Mouse (Mus musculus): ENCODE data around the gene Lingo1. TPM values are rescaled to one million over a fixed set of nuclear protein-coding genes. Genes with fewer than 3 reads are reported as not detected.

Gene Lingo1
- polyA plus RNA-seq, 1 experiment from 2014 or later, result 2.3 TPM

DNA sequence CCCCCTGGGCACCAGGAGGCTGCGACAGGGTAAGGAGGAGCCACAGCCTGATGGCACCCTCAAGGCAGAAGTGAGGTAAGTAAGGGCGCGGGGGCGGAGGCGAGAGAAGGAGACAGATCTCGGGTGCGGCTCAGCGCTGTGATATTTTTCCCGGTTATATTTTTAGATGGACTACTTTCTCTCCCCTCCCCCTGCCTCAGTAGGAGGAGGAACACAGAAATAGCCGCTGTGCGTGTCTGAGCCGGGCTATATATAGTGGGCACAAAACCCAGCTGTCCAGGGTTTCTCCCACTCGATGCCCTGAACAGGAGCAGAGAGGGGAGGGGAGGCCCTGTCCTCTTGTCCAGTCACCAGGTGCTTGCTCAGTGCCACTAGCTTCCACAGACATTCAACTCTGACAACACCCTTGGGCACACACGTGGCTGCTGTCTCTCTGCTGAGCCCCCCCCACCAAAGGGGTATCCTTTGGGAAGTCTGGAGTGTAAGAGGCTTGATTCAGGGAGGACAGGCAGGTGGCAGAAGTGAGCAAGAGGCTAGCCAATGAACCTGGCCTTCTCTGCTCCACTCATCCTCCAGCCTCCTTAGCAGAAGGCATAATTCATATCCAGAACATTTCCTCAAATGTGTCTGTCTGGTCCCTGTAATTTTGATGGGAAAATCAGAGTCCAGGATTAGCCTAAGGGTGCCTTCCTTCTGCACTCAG is 83.5 kb downstream of the Lingo1 start:
- 41% methylated on average over 14 of the region's 14 CpGs for WGBS
- peak overlapping the region; percentile 73 for H3K27ac ChIP-seq

DNA sequence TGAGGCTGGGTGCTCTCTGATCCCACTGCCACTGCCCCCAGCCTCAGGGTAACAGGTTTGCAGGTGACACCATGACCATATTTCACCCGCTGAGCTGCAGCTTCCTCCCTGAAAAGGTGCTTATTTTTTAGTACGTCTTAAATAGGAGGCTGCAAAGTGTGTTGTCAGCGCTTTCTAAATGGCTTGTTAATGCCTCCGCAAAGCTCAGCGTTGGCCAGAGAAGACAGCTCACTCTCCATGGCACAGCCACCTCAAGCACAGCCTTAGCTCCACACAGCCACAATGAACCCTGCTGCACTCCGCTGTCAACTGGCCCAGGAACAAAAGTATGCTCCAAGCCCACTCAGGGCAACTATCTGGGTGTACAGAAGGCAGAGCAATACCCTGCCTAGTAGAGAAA is 85.3 kb downstream of the Lingo1 start:
- H3K27me3 ChIP-seq (ENCODE audit: insufficient read depth, poor library complexity, severe bottlenecking), result peaks cover 16% of the 10 kb centered on the region
- 77% methylated on average over 6 of the region's 6 CpGs for whole genome bisulfite sequencing
- no peaks in the 10 kb centered on the region for H3K36me3 ChIP-seq
- no peak for DNase-seq (ENCODE audit: low spot score)
- peaks cover 17% of the 10 kb centered on the region for H3K4me1 ChIP-seq
- H3K9me3 ChIP-seq, result no peaks in the 10 kb centered on the region
- no peak overlapping the region for H3K4me3 ChIP-seq
- no peak overlapping the region for H3K27ac ChIP-seq

More for the DNA sequence above, 83.5 kb downstream of the Lingo1 start:
- H3K9me3 ChIP-seq, result no peaks in the 10 kb centered on the region
- no peak for DNase-seq (ENCODE audit: low spot score)
- peaks cover 25% of the 10 kb centered on the region for H3K27me3 ChIP-seq (ENCODE audit: insufficient read depth, poor library complexity, severe bottlenecking)
- H3K4me3 ChIP-seq, result peak overlapping the region; percentile 43
- H3K36me3 ChIP-seq, result no peaks in the 10 kb centered on the region
- peaks cover 17% of the 10 kb centered on the region for H3K4me1 ChIP-seq

DNA sequence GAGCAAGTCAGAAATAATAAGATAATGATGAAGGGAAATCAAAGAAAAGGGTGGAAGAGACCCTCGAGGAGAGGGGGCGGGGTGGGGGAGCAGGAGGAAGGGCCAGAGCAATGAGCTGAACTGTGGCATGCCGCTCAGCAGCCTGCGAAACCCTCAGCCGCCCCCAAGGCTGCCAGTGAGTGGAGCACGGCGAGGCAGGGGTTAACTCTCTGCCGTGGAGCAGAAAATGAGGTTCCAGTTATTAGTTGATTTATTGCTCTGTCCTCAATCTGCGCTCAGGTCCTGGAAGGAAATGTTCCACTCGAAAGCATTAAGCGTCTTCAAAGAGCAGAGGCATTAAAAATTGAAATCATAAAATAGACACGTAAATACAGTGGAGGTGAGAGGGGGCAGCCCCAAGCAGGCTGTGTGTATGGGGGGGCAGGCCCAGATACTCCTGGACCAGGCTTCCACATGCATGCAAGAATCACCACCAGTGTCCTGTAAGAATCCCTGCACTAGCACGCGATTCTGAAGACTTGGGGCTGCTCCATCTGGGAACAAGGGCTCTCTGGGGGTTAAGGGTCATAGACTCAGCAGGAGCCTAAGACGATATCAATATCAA is 89.7 kb downstream of the Lingo1 start:
- peaks cover 13% of the 10 kb centered on the region; the same call in 1 of the 2 replicates for H3K27me3 ChIP-seq (ENCODE audit: insufficient read depth, poor library complexity, severe bottlenecking)
- 67% methylated on average over 15 of the region's 15 CpGs for WGBS
- no peak overlapping the region for H3K4me3 ChIP-seq
- no peaks in the 10 kb centered on the region for H3K4me1 ChIP-seq
- no peaks in the 10 kb centered on the region for H3K36me3 ChIP-seq
- H3K9me3 ChIP-seq, result no peaks in the 10 kb centered on the region
- no peak for DNase-seq (ENCODE audit: low spot score)
- H3K27ac ChIP-seq, result no peak overlapping the region

DNA sequence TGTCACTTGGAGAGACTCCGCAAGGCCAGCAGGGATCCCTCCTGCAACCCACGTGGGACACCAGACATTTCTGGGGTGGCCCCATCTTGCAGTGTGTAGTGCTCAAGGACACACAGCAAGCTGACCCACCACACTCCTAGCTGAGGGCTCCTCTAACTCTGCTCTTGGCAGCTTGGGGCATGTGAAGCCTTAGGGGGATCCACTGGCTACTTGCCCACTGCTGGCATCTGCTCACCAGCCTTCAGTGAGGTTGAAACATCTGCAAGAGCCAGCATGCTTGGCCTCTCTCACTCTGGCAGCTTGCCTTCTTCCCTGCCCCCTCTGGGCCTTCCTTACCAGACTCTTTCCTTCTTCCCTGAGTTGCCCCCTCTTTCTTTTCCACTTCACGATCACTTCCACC is 94.9 kb downstream of the Lingo1 start:
- no peaks in the 10 kb centered on the region for H3K9me3 ChIP-seq
- WGBS, result 73% methylated on average over 3 of the region's 3 CpGs
- H3K27ac ChIP-seq, result no peak overlapping the region
- no peaks in the 10 kb centered on the region for H3K36me3 ChIP-seq
- no peak overlapping the region for H3K4me3 ChIP-seq
- no peak for DNase-seq (ENCODE audit: low spot score)
- no peaks in the 10 kb centered on the region for H3K4me1 ChIP-seq
- peaks cover 9% of the 10 kb centered on the region; the same call in 1 of the 2 replicates for H3K27me3 ChIP-seq (ENCODE audit: insufficient read depth, poor library complexity, severe bottlenecking)

DNA sequence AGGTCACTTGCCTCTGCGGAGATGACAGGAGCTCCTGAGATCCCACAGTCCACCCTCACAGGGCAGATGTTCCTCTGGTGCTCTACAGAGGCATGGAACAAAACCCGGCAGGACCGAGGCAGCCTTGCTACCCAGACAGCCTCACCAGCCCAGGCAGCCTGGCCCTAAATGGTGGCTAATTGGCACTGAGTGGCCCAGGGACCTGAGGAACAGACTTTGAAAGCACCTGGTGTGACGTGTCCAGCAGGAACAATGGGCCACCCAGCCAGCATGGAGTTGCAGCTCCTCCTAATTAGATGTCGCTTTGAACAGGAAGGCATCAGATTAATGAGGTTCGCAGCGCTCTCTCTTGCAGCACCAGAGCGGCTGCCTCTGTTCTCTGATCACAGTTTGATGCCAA is 95.4 kb downstream of the Lingo1 start:
- 68% methylated on average over 8 of the region's 8 CpGs for WGBS
- H3K9me3 ChIP-seq, result no peaks in the 10 kb centered on the region
- no peak overlapping the region for H3K4me3 ChIP-seq
- H3K36me3 ChIP-seq, result no peaks in the 10 kb centered on the region
- H3K27me3 ChIP-seq (ENCODE audit: insufficient read depth, poor library complexity, severe bottlenecking), result peaks cover 9% of the 10 kb centered on the region; the same call in 1 of the 2 replicates
- no peak for DNase-seq (ENCODE audit: low spot score)
- no peak overlapping the region for H3K27ac ChIP-seq
- H3K4me1 ChIP-seq, result no peaks in the 10 kb centered on the region

DNA sequence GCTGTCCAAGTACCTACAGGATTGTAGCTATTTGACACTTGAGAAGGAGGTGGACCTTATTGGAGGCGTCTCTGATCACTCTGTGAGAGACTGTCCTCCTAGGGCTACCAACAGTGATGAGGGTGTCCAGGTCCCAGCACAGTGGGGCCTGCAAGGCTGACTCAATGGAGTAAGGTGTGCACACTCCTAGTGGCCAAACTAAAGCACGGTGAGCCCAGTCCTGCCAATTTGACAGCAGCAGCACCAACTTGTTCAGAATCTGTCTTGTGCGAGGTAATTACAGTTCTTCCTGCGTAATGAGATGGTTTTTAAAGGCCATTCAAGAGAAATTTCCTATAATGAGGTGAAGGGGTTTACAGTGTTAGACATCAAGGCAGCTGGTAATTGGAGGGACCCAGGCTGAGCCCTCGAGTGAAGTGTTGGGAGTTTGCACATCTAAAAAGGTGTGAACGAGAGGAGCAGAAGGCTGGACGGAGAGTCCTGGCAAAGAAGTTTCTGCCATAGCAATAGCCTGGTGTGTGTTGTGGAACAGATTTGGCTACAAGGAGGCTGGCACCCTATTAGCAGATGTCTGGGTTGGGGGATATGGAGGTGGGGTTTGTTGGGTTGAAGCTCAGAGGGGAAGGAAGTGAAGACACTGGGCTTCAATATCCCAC is 97.4 kb downstream of the Lingo1 start:
- no peak for DNase-seq (ENCODE audit: low spot score)
- 69% methylated on average over 7 of the region's 7 CpGs for WGBS
- Histone ChIP-seq H3K27ac (no peak overlapping the region), H3K27me3 (ENCODE audit: insufficient read depth, poor library complexity, severe bottlenecking) (peaks cover 9% of the 10 kb centered on the region; the same call in 1 of the 2 replicates), H3K4me1 (no peaks in the 10 kb centered on the region), H3K36me3 (no peaks in the 10 kb centered on the region), H3K9me3 (no peaks in the 10 kb centered on the region), H3K4me3 (no peak overlapping the region)

DNA sequence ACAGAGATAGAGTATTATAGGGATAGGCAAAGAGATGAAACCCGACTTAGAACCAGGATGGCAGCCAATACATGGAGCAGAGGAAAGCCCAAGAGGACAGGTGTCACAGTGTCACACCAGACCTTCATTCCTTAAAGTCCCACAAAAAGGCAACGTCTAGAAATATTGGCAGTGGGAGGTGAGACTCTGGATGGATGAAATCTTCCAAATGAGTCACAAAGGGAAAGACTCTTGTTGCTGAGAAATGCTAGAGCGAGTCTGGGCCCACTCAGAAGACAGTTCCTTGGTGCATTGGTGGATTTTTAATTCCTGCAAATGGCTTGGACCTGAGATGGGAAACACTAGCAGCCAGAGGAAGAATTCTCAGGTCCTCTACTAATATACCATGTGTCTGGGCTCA is 102.2 kb downstream of the Lingo1 start:
- H3K9me3 ChIP-seq, result no peaks in the 10 kb centered on the region
- H3K4me1 ChIP-seq, result peaks cover 10% of the 10 kb centered on the region; the same call in 1 of the 2 replicates
- H3K27me3 ChIP-seq (ENCODE audit: insufficient read depth, poor library complexity, severe bottlenecking), result no peaks in the 10 kb centered on the region
- no peak overlapping the region for H3K4me3 ChIP-seq
- H3K36me3 ChIP-seq, result no peaks in the 10 kb centered on the region
- 79% methylated on average over 3 of the region's 3 CpGs for WGBS
- no peak for DNase-seq (ENCODE audit: low spot score)
- no peak overlapping the region for H3K27ac ChIP-seq

DNA sequence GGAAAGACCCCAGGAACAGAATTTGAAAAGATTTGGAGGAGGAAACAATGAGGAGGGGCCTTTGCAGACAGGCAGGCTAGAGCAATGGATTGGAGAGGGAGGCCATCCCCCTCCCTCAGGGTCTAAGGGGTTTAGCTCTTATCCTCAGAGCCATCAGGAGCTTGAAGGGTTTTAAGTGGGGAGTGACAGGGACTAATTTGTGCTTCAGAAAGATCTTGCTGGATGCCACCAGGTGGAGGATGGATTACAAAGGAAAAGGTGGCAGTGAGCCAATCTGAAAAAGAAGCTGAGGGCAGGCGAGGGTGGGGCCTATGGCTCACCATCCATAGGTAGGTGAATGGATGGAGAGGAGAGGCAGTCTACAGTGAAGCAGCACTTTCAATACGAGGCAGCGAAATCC is 105.0 kb downstream of the Lingo1 start:
- Histone ChIP-seq H3K27ac (no peak overlapping the region), H3K4me3 (no peak overlapping the region)
- 72% methylated on average over 3 of the region's 3 CpGs for WGBS

DNA sequence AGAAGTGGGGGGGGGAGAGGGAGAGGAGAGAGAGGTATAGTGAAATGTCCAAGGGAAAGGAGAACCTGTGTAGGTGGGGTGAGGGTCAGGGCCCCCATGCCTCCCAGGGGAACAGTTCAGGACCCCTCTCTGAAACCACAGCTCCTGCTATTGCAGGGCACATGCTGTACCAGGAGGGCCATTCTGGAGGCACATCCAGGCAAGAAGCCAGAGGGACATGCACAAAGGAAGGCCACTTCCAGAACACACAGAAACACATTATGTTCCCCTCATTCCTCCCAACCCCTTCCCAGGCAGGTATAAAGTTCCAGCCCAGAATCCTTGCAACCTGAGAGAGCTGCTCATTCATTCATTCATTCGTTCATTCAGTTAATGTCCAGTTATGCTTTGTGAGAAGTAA is 105.6 kb downstream of the Lingo1 start:
- 56% methylated on average over 1 of the region's 1 CpGs for WGBS
- Histone ChIP-seq H3K4me1 (peaks cover 28% of the 10 kb centered on the region), H3K27me3 (ENCODE audit: insufficient read depth, poor library complexity, severe bottlenecking) (no peaks in the 10 kb centered on the region), H3K27ac (no peak overlapping the region), H3K4me3 (no peak overlapping the region), H3K9me3 (no peaks in the 10 kb centered on the region), H3K36me3 (no peaks in the 10 kb centered on the region)
- no peak for DNase-seq (ENCODE audit: low spot score)

More for the DNA sequence above, 105.0 kb downstream of the Lingo1 start:
- Histone ChIP-seq H3K27me3 (ENCODE audit: insufficient read depth, poor library complexity, severe bottlenecking) (no peaks in the 10 kb centered on the region), H3K4me1 (peaks cover 24% of the 10 kb centered on the region), H3K9me3 (no peaks in the 10 kb centered on the region), H3K36me3 (no peaks in the 10 kb centered on the region)
- DNase-seq (ENCODE audit: low spot score), result no peak

DNA sequence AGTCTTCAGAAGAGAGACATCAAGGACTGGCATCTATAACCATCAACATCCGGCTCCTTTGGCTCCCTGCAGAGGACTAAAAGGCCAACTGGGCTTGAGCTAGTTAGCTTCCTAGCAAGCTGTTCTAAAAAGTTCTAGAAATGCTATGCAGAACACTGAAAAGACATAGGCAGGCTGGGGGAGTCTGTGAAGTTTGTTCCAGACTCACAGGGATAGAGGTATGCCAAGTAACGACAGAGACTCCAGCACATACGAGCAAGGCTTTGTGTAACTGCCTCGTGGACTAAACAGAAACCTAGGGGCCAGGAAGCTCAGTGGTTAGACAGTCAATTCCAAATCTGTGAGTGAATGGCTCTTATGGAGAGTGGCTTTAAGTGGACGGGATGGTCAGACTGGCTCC is 108.8 kb downstream of the Lingo1 start:
- H3K4me3 ChIP-seq, result no peak overlapping the region
- no peak for DNase-seq (ENCODE audit: low spot score)
- no peaks in the 10 kb centered on the region for H3K9me3 ChIP-seq
- 0 out of 2 replicates have a peak overlapping the region, but pooled peaks have one; percentile 71 for H3K27ac ChIP-seq
- H3K4me1 ChIP-seq, result peaks cover 41% of the 10 kb centered on the region
- H3K36me3 ChIP-seq, result no peaks in the 10 kb centered on the region
- WGBS, result 73% methylated on average over 5 of the region's 5 CpGs
- H3K27me3 ChIP-seq (ENCODE audit: insufficient read depth, poor library complexity, severe bottlenecking), result peaks cover 7% of the 10 kb centered on the region

DNA sequence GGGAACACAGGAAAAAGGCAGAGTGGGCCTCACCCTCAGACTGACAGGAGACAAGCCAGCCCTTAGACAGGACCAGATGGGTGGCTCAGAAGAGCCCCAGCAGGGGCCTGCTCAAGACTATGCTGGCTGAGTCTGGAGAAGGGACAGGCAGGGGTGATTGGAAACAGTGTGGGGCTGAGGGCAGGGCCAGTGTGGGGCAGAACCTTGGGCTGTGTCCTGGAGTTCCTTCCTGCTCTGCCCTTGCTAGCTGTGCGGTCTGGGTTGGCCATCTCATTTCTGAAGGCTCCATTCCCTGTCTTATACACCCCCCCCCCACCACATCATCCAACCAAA is 109.2 kb downstream of the Lingo1 start:
- Histone ChIP-seq H3K4me3 (no peak overlapping the region), H3K27ac (peak overlapping the region; percentile 71; the same call in 1 of the 2 replicates), H3K4me1 (peaks cover 41% of the 10 kb centered on the region), H3K36me3 (no peaks in the 10 kb centered on the region), H3K9me3 (no peaks in the 10 kb centered on the region), H3K27me3 (ENCODE audit: insufficient read depth, poor library complexity, severe bottlenecking) (peaks cover 7% of the 10 kb centered on the region)
- no peak for DNase-seq (ENCODE audit: low spot score)
- 75% methylated on average over 1 of the region's 1 CpGs for WGBS

DNA sequence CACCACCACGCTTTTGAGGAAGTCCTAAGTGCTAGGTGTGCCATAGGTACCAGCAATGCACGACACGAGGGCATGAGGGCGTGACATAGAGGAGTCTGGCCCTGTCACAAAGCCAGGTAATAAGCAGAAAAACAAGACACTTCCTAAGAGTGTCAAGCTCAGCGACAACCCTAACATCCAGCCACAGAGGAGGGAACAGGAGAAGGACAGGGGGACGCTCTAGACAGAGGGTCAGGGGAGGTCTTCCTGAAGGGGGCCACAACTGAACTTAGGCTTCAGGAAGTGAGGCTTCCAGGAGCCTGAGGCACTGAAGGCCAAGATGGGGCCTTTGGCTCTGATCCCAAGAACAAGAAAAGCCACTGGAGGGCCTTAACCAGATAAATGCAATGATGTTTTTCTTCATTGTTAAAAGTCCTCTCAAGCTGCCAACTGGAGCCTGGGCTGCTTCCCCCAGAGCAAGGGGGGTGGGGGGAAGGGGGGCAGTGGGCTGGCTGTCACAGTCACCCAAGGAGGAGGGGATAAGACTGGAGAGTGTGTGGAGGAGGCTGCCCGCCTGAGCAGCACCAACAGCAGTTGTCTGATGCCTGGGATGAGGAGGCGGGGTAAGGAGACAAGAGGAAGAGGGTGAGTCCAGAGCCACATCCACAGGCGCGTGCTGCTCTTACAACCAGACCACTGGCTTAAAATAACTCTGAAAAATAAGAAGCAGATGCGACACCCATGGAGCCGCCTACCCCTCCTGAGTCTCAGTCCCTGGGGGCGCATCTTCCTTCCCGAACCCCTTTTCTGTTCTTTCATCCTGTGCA is 109.7 kb downstream of the Lingo1 start:
- no peak overlapping the region for H3K4me3 ChIP-seq

More for the DNA sequence above, 109.7 kb downstream of the Lingo1 start:
- H3K36me3 ChIP-seq, result no peaks in the 10 kb centered on the region
- H3K27ac ChIP-seq, result peak overlapping the region; percentile 71
- 41% methylated on average over 14 of the region's 14 CpGs for WGBS
- H3K9me3 ChIP-seq, result no peaks in the 10 kb centered on the region
- H3K4me1 ChIP-seq, result peaks cover 41% of the 10 kb centered on the region
- no peak for DNase-seq (ENCODE audit: low spot score)
- peaks cover 8% of the 10 kb centered on the region for H3K27me3 ChIP-seq (ENCODE audit: insufficient read depth, poor library complexity, severe bottlenecking)
